Mouse (Mus musculus) E14TG2a.4 (cell line): ENCODE data around the gene Il3.

Experiments
- H3K27me3 ChIP-seq: 2 replicates; pipeline ENCODE4 v1.6.1; 2014; ENCODE audit warnings: low read length, control low read depth; ENCODE audit not compliant: insufficient read depth
- H3K36me3 ChIP-seq: 2 replicates; pipeline ENCODE4 v1.6.1; 2014; ENCODE audit warnings: low read length, control low read depth; ENCODE audit not compliant: insufficient read depth
- H3K4me1 ChIP-seq: replicated peaks from 2 replicates; pipeline ENCODE4 v1.6.1; 2014; ENCODE audit warnings: low read depth, low read length, control low read depth
- H3K4me3 ChIP-seq: replicated peaks from 2 replicates; pipeline ENCODE4 v1.5.1; 2014; ENCODE audit warnings: mild to moderate bottlenecking, low read length
- H3K9me3 ChIP-seq: 2 replicates; pipeline ENCODE4 v1.6.1; 2014; ENCODE audit warnings: low read length, control low read depth
- CTCF ChIP-seq: conservative IDR thresholded peaks from 2 replicates; pipeline ENCODE4 v1.5.1; 2014; ENCODE audit warnings: low read length
- NANOG ChIP-seq: IDR thresholded peaks from 2 replicates; pipeline ENCODE4 v1.6.1; 2014; ENCODE audit warnings: borderline replicate concordance, low read length, mixed read lengths
- POU5F1 ChIP-seq: IDR thresholded peaks from 2 replicates; pipeline ENCODE4 v1.6.1; 2014; ENCODE audit warnings: low read length, borderline replicate concordance

Gene Il3

GRCm38 (mm10) chr11:54293980-54294807 is 27.1 kb upstream of the Il3 start:
- H3K27me3 ChIP-seq = no peaks in the 10 kb centered on the region
- peaks cover 3% of the 10 kb centered on the region; the same call in 1 of the 2 replicates for H3K9me3 ChIP-seq
- TF ChIP-seq NANOG (no peak), POU5F1 (no peak), CTCF (no peak)
- H3K4me1 ChIP-seq = no peaks in the 10 kb centered on the region
- no peaks in the 10 kb centered on the region for H3K36me3 ChIP-seq
- H3K4me3 ChIP-seq = no peak overlapping the region

- Histone ChIP-seq H3K36me3 (no peaks in the 10 kb centered on the region), H3K4me3 (no peak overlapping the region), H3K27me3 (no peaks in the 10 kb centered on the region), H3K4me1 (no peaks in the 10 kb centered on the region), H3K9me3 (0 out of 2 replicates have a peak, but pooled peaks cover under 1% of the 10 kb centered on the region)
- TF ChIP-seq NANOG (no peak), POU5F1 (no peak), CTCF (no peak)
These were observed 25.1 kb upstream of the Il3 start for GRCm38 (mm10) chr11:54292163-54292562.

- H3K27me3 ChIP-seq = no peaks in the 10 kb centered on the region
- no peak for TF ChIP-seq CTCF
- TF ChIP-seq POU5F1 = no peak
- no peak for TF ChIP-seq NANOG
- H3K9me3 ChIP-seq = no peaks in the 10 kb centered on the region
- no peak overlapping the region for H3K4me3 ChIP-seq
- no peaks in the 10 kb centered on the region for H3K4me1 ChIP-seq
- no peaks in the 10 kb centered on the region for H3K36me3 ChIP-seq
These were observed 20.9 kb upstream of the Il3 start for GRCm38 (mm10) chr11:54287821-54288453.

GRCm38 (mm10) chr11:54271437-54271949 is 4.4 kb upstream of the Il3 start:
- H3K36me3 ChIP-seq = no peaks in the 10 kb centered on the region
- H3K9me3 ChIP-seq = no peaks in the 10 kb centered on the region
- 0 out of 2 replicates have a peak, but pooled peaks cover 3% of the 10 kb centered on the region for H3K4me1 ChIP-seq
- TF ChIP-seq POU5F1 (no peak), NANOG (no peak), CTCF (no peak)
- H3K4me3 ChIP-seq = no peak overlapping the region
- no peaks in the 10 kb centered on the region for H3K27me3 ChIP-seq

- no peak overlapping the region for H3K4me3 ChIP-seq
- H3K9me3 ChIP-seq = no peaks in the 10 kb centered on the region
- no peaks in the 10 kb centered on the region for H3K27me3 ChIP-seq
- no peak for TF ChIP-seq NANOG
- no peak for TF ChIP-seq POU5F1
- no peak for TF ChIP-seq CTCF
- no peaks in the 10 kb centered on the region for H3K36me3 ChIP-seq
- H3K4me1 ChIP-seq = peaks cover 4% of the 10 kb centered on the region
These were observed 2.3 kb upstream of the Il3 start for GRCm38 (mm10) chr11:54269191-54269896.

GRCm38 (mm10) chr11:54264542-54264941 is 2.5 kb downstream of the Il3 start:
- Histone ChIP-seq H3K9me3 (no peaks in the 10 kb centered on the region), H3K4me1 (peaks cover 16% of the 10 kb centered on the region), H3K4me3 (no peak overlapping the region), H3K27me3 (no peaks in the 10 kb centered on the region), H3K36me3 (no peaks in the 10 kb centered on the region)
- TF ChIP-seq POU5F1 = no peak
- peak; percentile 99 for TF ChIP-seq CTCF

GRCm38 (mm10) chr11:54263405-54264031 is 3.6 kb downstream of the Il3 start:
- H3K9me3 ChIP-seq = no peaks in the 10 kb centered on the region
- H3K4me1 ChIP-seq = peaks cover 25% of the 10 kb centered on the region
- no peaks in the 10 kb centered on the region for H3K36me3 ChIP-seq
- H3K27me3 ChIP-seq = no peaks in the 10 kb centered on the region
- no peak overlapping the region for H3K4me3 ChIP-seq
- TF ChIP-seq CTCF = peak; percentile 60
- no peak for TF ChIP-seq NANOG

GRCm38 (mm10) chr11:54256624-54257376 is 10.3 kb downstream of the Il3 start:
- TF ChIP-seq NANOG (no peak), CTCF (peak; percentile 32)
- H3K27me3 ChIP-seq = peaks cover 5% of the 10 kb centered on the region; the same call in 1 of the 2 replicates
- H3K36me3 ChIP-seq = no peaks in the 10 kb centered on the region
- no peaks in the 10 kb centered on the region for H3K9me3 ChIP-seq
- H3K4me1 ChIP-seq = peaks cover 51% of the 10 kb centered on the region
- H3K4me3 ChIP-seq = no peak overlapping the region
